Mouse (Mus musculus) limb, embryonic 13.5 days (tissue): ENCODE results near the gene Lpar3. TPM values are rescaled to one million over a fixed set of nuclear protein-coding genes. Genes with fewer than 3 reads are reported as not detected.

Experiments
- ATAC-seq: fragments of 200-750 bp; cut with Nextera tagmentation; 2 replicates; pipeline ENCODE4 v1.8.0; 2017; ENCODE audit warnings: low read depth, moderate number of reproducible peaks, moderate TSS enrichment; ENCODE audit not compliant: low FRiP score
- H3K27ac ChIP-seq: fragments of 300-500 bp; sonication (generic); 2 replicates; pipeline ENCODE4 v1.5.1; 2015; ENCODE audit warnings: inconsistent platforms, mild to moderate bottlenecking, moderate library complexity
- H3K27me3 ChIP-seq: fragments of 300-500 bp; sonication (generic); 2 replicates; pipeline ENCODE4 v1.6.1; 2015; ENCODE audit warnings: mild to moderate bottlenecking, inconsistent platforms
- H3K36me3 ChIP-seq: fragments of 300-500 bp; sonication (generic); 2 replicates; pipeline ENCODE4 v1.6.1; 2015; ENCODE audit warnings: inconsistent platforms, mild to moderate bottlenecking, moderate library complexity
- H3K4me1 ChIP-seq: fragments of 300-500 bp; sonication (generic); 2 replicates; pipeline ENCODE4 v1.6.1; 2015; ENCODE audit warnings: inconsistent platforms
- H3K4me2 ChIP-seq: fragments of 300-500 bp; sonication (generic); replicated peaks from 2 replicates; pipeline ENCODE4 v1.6.1; 2015; ENCODE audit warnings: inconsistent platforms, mild to moderate bottlenecking, moderate library complexity
- H3K4me3 ChIP-seq: fragments of 300-500 bp; sonication (generic); 2 replicates; pipeline ENCODE4 v1.5.1; 2015; ENCODE audit warnings: moderate library complexity, mild to moderate bottlenecking, inconsistent platforms
- H3K9ac ChIP-seq: fragments of 300-500 bp; sonication (generic); 2 replicates; pipeline ENCODE4 v1.6.1; 2015; ENCODE audit warnings: mild to moderate bottlenecking, inconsistent platforms
- H3K9me3 ChIP-seq: fragments of 300-500 bp; sonication (generic); 2 replicates; pipeline ENCODE4 v1.6.1; 2016; ENCODE audit warnings: inconsistent platforms
- WGBS: fragments of 180-500 bp; shearing (Covaris S2); methylation state at CpG from one replicate; pipeline ENCODE4 v1.1.7; 2015; 5-methylcytosine and 5-hydroxymethylcytosine counted together
- polyA plus RNA-seq: library from polyadenylated mRNA; unstranded; fragments of >200 nt; fragmentation: Nextera tagmentation; extraction: Ambion mirVana; gene quantifications from 2 replicates; pipeline ENCODE4 v1.2.1, GENCODE M21; 2015

Gene Lpar3
- polyA plus RNA-seq, 1 experiment from 2014 or later, result 1.0 TPM

DNA sequence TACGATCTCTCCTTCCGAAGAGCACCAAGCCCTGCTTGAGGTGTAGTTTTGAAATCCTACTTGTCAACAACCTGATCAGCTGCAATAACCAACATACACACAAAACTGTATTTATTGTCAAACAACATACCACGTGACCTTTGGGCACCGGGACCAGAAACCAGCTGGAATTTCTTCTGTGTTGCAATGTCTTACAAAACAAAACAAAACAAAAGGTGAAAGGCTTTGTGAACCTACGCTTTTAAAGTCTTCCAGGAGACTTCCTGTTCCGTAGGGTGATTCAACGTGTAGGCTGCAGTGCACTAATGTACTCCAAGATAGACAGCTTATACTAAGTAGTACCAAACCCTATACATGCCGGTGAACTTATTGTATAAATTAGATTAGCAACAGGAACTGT, 25.8 kb downstream of the Lpar3 start:
- no peak overlapping the region for H3K4me3 ChIP-seq
- peaks cover 10% of the 10 kb centered on the region for H3K4me1 ChIP-seq
- no peaks in the 10 kb centered on the region for H3K27me3 ChIP-seq
- H3K27ac ChIP-seq, result no peak overlapping the region
- H3K9me3 ChIP-seq, result no peaks in the 10 kb centered on the region
- ATAC-seq, result no peak
- H3K9ac ChIP-seq, result no peak overlapping the region
- 84% methylated on average over 8 of the region's 8 CpGs for WGBS
- H3K4me2 ChIP-seq, result no peak overlapping the region
- no peaks in the 10 kb centered on the region for H3K36me3 ChIP-seq

DNA sequence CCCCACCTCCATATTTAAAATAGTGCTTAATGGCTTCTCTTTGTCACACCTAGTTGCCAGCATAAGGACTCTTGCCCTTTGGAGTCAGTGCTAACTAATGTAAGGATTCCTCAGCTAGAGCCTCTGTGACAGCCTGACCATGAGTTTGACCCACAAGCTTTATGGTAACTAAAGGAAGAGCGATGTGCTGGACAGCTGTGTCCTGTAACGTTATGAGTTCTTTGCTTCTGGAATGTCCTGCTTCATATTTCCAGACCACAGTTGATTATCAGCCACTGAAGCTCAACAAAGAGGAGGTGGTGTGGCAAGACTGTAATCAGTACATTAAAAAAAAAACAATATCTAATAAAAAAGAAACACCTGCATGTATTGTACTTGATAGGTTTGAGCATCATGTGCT, 26.2 kb downstream of the Lpar3 start:
- H3K4me1 ChIP-seq, result peaks cover 10% of the 10 kb centered on the region
- H3K27ac ChIP-seq, result no peak overlapping the region
- H3K4me2 ChIP-seq, result no peak overlapping the region
- H3K9me3 ChIP-seq, result no peaks in the 10 kb centered on the region
- no peak for ATAC-seq
- 83% methylated on average over 2 of the region's 2 CpGs for WGBS
- H3K4me3 ChIP-seq, result no peak overlapping the region
- H3K27me3 ChIP-seq, result no peaks in the 10 kb centered on the region
- H3K9ac ChIP-seq, result no peak overlapping the region
- H3K36me3 ChIP-seq, result no peaks in the 10 kb centered on the region

DNA sequence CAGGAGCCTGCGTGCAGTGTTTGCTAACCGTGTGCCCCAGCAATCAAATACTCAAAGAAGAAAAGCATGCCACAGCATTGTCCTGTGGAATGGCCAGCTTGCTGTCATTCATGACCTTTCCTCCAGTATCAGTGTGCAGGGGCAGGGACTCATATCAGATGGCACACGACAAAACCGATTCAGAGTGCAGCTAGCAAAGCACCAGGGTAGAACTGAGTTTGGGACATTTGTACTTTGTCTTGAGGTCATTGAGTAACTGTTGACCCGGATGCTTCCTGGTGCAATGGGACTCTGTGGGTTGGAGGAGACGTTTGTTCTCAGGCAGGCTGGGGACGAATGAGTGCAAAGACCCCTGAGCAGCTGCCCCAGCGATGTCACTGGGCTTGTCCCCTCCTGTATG, 29.1 kb downstream of the Lpar3 start:
- Histone ChIP-seq H3K4me2 (no peak overlapping the region), H3K36me3 (no peaks in the 10 kb centered on the region), H3K4me3 (no peak overlapping the region), H3K27me3 (no peaks in the 10 kb centered on the region), H3K4me1 (peaks cover 10% of the 10 kb centered on the region), H3K27ac (no peak overlapping the region), H3K9ac (no peak overlapping the region), H3K9me3 (no peaks in the 10 kb centered on the region)
- 84% methylated on average over 8 of the region's 8 CpGs for WGBS
- ATAC-seq, result no peak

DNA sequence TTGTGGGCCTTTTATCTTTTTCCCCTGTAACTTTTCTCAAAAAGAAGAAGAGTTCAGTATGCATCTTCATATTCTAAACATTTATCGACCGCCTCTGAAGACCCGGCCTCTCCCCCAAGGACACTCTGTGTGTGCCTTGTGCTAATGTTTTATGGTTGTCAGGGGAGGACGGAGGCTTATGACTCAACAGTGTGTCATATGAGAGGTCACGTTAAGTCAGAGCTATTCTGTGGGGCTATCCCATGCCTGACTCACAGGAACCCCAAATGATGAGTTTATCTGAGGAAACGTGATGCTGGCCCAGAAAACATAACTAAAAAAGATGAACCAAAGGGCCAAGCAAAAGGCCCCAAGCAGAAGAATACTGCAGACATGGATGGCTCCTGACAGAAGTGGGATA, 31.0 kb downstream of the Lpar3 start:
- H3K4me2 ChIP-seq, result no peak overlapping the region
- no peak overlapping the region for H3K9ac ChIP-seq
- ATAC-seq, result no peak
- 83% methylated on average over 6 of the region's 6 CpGs for WGBS
- H3K4me1 ChIP-seq, result peaks cover 10% of the 10 kb centered on the region
- no peak overlapping the region for H3K4me3 ChIP-seq
- no peaks in the 10 kb centered on the region for H3K36me3 ChIP-seq
- H3K27ac ChIP-seq, result no peak overlapping the region
- no peaks in the 10 kb centered on the region for H3K9me3 ChIP-seq
- H3K27me3 ChIP-seq, result no peaks in the 10 kb centered on the region

- Histone ChIP-seq H3K4me3 (no peak overlapping the region), H3K4me1 (peaks cover 25% of the 10 kb centered on the region), H3K4me2 (no peak overlapping the region), H3K27ac (no peak overlapping the region), H3K9ac (no peak overlapping the region), H3K27me3 (no peaks in the 10 kb centered on the region), H3K36me3 (no peaks in the 10 kb centered on the region), H3K9me3 (no peaks in the 10 kb centered on the region)
- no peak for ATAC-seq
- WGBS, result 38% methylated on average over 3 of the region's 3 CpGs
Measured at GRCm38 (mm10) chr3:146253736-146254320, 33.1 kb downstream of the Lpar3 start.

DNA sequence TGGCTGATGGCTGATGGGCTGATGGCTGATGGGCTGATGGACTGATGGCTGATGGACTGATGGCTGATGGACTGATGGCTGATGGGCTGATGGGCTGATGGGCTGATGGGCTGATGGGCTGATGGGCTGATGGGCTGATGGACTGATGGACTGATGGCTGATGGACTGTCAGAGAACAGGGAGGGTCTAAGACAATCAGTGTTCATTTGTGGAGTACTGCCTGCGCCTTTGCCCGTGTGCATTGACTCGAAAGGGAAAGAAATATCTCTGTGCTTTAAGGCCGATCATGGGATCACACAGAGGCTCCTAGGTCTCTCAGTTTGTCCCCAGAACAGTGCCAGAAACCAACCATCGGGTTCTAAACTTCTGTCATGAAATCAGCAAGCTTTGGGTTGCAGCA, 34.4 kb downstream of the Lpar3 start:
- Histone ChIP-seq H3K36me3 (no peaks in the 10 kb centered on the region), H3K27me3 (no peaks in the 10 kb centered on the region), H3K27ac (no peak overlapping the region), H3K4me2 (no peak overlapping the region), H3K4me3 (no peak overlapping the region), H3K9ac (no peak overlapping the region), H3K9me3 (no peaks in the 10 kb centered on the region), H3K4me1 (peaks cover 26% of the 10 kb centered on the region)
- WGBS, result 90% methylated on average over 5 of the region's 5 CpGs
- no peak for ATAC-seq

DNA sequence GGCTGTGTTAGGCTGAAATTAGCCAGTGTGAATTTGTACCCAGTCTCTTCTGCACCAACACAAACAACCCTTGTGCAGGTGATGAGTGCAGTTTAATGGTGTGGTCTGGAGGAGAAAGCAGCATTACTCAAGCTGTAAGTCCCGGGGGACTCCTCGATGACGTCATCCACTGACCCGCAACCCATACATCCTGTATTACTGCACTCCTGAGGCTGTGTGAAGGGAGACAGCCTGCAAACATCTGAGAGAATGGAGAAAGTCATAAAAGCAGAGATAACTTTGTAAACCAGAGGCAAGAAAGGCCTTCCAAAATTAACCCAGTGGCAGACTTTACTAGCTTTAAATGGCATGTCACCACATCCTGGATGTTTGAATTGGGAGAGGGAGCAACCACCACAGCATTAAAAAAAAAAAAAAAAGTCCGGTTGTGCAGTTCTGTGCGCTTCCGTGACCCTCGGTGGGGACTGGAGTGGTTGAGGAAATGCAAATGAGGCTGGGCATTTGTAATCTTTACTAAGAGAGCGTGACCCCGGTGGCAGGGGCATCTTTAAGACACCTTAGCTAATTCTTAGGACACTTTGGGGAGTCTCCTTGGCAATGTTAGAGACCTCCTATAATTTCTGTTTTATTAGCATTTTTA, 36.8 kb downstream of the Lpar3 start:
- WGBS, result 45% methylated on average over 10 of the region's 10 CpGs

GRCm38 (mm10) chr3:146260203-146260602, 39.4 kb downstream of the Lpar3 start:
- Histone ChIP-seq H3K4me1 (peaks cover 16% of the 10 kb centered on the region), H3K4me2 (no peak overlapping the region), H3K9me3 (no peaks in the 10 kb centered on the region), H3K4me3 (no peak overlapping the region), H3K27me3 (peaks cover 4% of the 10 kb centered on the region; the same call in 1 of the 2 replicates), H3K36me3 (no peaks in the 10 kb centered on the region), H3K27ac (no peak overlapping the region), H3K9ac (no peak overlapping the region)
- ATAC-seq, result no peak
- WGBS, result 89% methylated on average over 9 of the region's 9 CpGs

More for the DNA sequence above, 36.8 kb downstream of the Lpar3 start:
- H3K9me3 ChIP-seq, result no peaks in the 10 kb centered on the region
- H3K36me3 ChIP-seq, result no peaks in the 10 kb centered on the region
- H3K27me3 ChIP-seq, result peaks cover 2% of the 10 kb centered on the region; the same call in 1 of the 2 replicates
- no peak overlapping the region for H3K27ac ChIP-seq
- H3K4me3 ChIP-seq, result no peak overlapping the region
- ATAC-seq, result no peak
- no peak overlapping the region for H3K9ac ChIP-seq
- no peak overlapping the region for H3K4me2 ChIP-seq
- H3K4me1 ChIP-seq, result peaks cover 16% of the 10 kb centered on the region

- H3K4me1 ChIP-seq, result peaks cover 16% of the 10 kb centered on the region
- no peak overlapping the region for H3K4me2 ChIP-seq
- 71% methylated on average over 11 of the region's 11 CpGs for WGBS
- H3K9ac ChIP-seq, result no peak overlapping the region
- peaks cover 4% of the 10 kb centered on the region; the same call in 1 of the 2 replicates for H3K27me3 ChIP-seq
- H3K4me3 ChIP-seq, result no peak overlapping the region
- ATAC-seq, result no peak
- H3K27ac ChIP-seq, result no peak overlapping the region
- no peaks in the 10 kb centered on the region for H3K9me3 ChIP-seq
- no peaks in the 10 kb centered on the region for H3K36me3 ChIP-seq
Measured at GRCm38 (mm10) chr3:146260845-146261244, 40.1 kb downstream of the Lpar3 start.

DNA sequence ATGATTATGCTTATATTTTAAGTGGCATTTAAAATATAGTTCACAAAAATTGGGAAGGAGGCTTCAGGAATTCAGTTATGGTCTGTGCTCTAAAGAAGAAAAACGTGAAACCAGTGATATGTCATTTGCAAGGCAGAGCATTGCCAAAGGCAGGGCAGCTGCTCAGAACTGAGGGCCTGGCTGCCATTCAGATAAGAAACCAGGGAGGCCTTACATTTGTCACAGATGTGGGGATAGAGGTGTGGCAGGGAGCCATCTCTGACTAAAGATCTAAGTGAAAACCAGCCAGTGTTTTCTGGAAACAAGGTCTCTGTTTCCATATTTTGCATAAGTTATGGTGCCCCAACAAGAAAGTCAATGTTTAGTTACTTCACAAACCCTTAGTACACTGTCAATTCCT, 41.8 kb downstream of the Lpar3 start:
- H3K27me3 ChIP-seq, result peaks cover 4% of the 10 kb centered on the region; the same call in 1 of the 2 replicates
- H3K9ac ChIP-seq, result no peak overlapping the region
- H3K4me1 ChIP-seq, result peaks cover 13% of the 10 kb centered on the region
- no peak overlapping the region for H3K27ac ChIP-seq
- H3K36me3 ChIP-seq, result no peaks in the 10 kb centered on the region
- no peaks in the 10 kb centered on the region for H3K9me3 ChIP-seq
- 62% methylated on average over 1 of the region's 1 CpGs for WGBS
- no peak overlapping the region for H3K4me2 ChIP-seq
- no peak overlapping the region for H3K4me3 ChIP-seq
- no peak for ATAC-seq

DNA sequence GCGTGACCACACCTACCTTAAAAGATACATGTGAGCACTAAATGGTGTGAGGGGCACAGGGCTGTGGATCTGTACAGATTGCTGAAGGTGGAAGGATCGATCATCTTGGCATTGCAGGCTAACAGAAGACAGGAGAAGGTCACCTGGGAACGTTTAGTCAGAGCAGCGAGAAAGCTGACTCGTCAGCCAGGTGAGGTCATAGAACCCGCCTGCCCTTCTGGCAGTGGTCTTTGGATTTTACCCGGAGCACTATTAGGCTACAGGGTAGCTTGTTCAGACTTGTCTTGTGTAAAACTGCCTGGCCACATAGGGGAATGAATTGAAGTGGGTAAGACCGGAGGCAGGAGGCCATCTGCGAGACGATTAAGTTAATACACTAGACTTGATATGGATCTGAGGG, 43.4 kb downstream of the Lpar3 start:
- no peak overlapping the region for H3K27ac ChIP-seq
- H3K4me2 ChIP-seq, result no peak overlapping the region
- WGBS, result 85% methylated on average over 10 of the region's 10 CpGs
- H3K36me3 ChIP-seq, result no peaks in the 10 kb centered on the region
- H3K4me1 ChIP-seq, result no peaks in the 10 kb centered on the region
- H3K27me3 ChIP-seq, result peaks cover 4% of the 10 kb centered on the region; the same call in 1 of the 2 replicates
- ATAC-seq, result no peak
- H3K4me3 ChIP-seq, result no peak overlapping the region
- no peak overlapping the region for H3K9ac ChIP-seq
- no peaks in the 10 kb centered on the region for H3K9me3 ChIP-seq

GRCm38 (mm10) chr3:146265545-146266130, 44.9 kb downstream of the Lpar3 start:
- 79% methylated on average over 12 of the region's 12 CpGs for WGBS
- peaks cover 4% of the 10 kb centered on the region; the same call in 1 of the 2 replicates for H3K27me3 ChIP-seq
- no peaks in the 10 kb centered on the region for H3K9me3 ChIP-seq
- no peak overlapping the region for H3K4me3 ChIP-seq
- no peak for ATAC-seq
- H3K27ac ChIP-seq, result no peak overlapping the region
- H3K36me3 ChIP-seq, result no peaks in the 10 kb centered on the region
- no peak overlapping the region for H3K9ac ChIP-seq
- H3K4me1 ChIP-seq, result no peaks in the 10 kb centered on the region
- H3K4me2 ChIP-seq, result no peak overlapping the region
